Mouse (Mus musculus): Measurements from ENCODE around the gene Cachd1. TPM values are rescaled to one million over a fixed set of nuclear protein-coding genes. Genes with fewer than 3 reads are reported as not detected.

The Cachd1 gene
- polyA plus RNA-seq, 1 experiment from 2014 or later = 6.8 TPM

DNA sequence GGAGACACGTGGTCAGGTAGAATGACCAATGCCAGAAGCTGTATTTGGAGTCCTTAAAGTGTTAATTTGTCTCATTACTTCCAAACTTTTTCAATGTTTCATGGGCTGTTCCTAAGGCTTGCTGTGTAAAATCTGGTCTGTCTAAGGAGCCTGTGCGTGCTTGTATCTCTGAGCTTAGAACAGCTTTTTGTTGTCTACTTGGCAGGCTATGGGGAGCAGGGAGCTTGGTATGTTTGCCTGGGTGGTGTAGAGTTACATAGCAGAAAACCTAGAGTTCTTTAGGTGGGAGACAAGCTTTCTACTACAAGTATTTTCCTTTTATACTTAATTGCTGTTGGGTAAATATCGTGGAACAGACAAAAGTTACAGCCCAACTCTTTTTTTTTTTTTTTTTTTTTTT is 150.1 kb downstream of the Cachd1 start:
- Histone ChIP-seq H3K4me3 (no peak overlapping the region), H3K4me1 (peaks cover 24% of the 10 kb centered on the region; the same call in 1 of the 2 replicates), H3K36me3 (peaks cover 5% of the 10 kb centered on the region; the same call in 1 of the 2 replicates), H3K27me3 (replicated peaks) (no peaks in the 10 kb centered on the region), H3K4me2 (no peak overlapping the region), H3K9me3 (no peaks in the 10 kb centered on the region), H3K27ac (replicated peaks) (no peak overlapping the region), H3K9ac (no peak overlapping the region)
- no peak for ATAC-seq (ENCODE audit: extremely low read depth, insufficient number of reproducible peaks, low FRiP score, low TSS enrichment)
- WGBS = 70% methylated on average over 3 of the region's 3 CpGs

DNA sequence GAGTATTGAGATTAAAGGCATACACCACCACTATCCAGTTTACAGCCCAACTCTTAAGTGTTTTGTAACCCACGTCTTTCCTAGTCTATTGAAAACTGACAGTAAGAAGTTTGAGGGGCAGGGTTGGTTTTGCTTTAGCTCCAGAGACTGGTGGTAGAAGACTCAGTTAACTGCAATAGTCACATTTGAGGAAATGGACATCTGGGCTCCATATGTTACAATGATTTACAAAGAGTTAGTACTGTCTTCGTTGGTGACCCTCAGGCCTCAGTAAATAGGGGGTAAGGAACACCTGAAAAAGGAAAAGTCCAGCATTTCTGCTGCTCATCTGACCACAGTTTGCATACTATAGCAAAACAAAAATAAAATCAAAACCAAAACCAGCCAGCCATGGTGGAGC is 150.6 kb downstream of the Cachd1 start:
- ATAC-seq (ENCODE audit: extremely low read depth, insufficient number of reproducible peaks, low FRiP score, low TSS enrichment) = no peak
- no peak overlapping the region for H3K4me2 ChIP-seq
- 78% methylated on average over 2 of the region's 2 CpGs for WGBS
- peaks cover 5% of the 10 kb centered on the region; the same call in 1 of the 2 replicates for H3K36me3 ChIP-seq
- no peak overlapping the region for H3K27ac ChIP-seq (replicated peaks)
- no peak overlapping the region for H3K4me3 ChIP-seq
- H3K4me1 ChIP-seq = peaks cover 24% of the 10 kb centered on the region; the same call in 1 of the 2 replicates
- no peak overlapping the region for H3K9ac ChIP-seq
- H3K9me3 ChIP-seq = no peaks in the 10 kb centered on the region
- no peaks in the 10 kb centered on the region for H3K27me3 ChIP-seq (replicated peaks)

DNA sequence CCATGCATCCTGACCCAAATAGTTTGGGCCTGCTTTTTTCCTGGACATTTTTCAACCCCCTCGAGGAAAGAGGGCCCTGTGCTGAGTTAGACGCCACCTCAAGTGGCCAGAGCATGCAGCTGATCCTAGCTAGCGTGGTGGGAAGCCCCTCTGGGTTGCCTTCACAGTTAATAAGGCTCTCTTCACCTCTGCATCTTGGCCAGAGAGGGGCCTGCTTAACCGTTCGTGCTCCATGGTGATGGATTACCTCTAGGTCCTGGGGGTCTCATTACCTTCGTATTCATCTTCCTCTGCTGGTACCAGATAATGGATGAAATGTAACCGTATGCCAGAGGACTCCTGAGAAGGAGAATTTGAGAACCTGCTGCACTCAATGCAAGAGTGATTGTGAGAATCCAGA is 167.2 kb downstream of the Cachd1 start:
- H3K4me1 ChIP-seq = peaks cover 9% of the 10 kb centered on the region; the same call in 1 of the 2 replicates
- H3K9ac ChIP-seq = no peak overlapping the region
- H3K27me3 ChIP-seq (replicated peaks) = no peaks in the 10 kb centered on the region
- H3K27ac ChIP-seq (replicated peaks) = no peak overlapping the region
- no peaks in the 10 kb centered on the region for H3K9me3 ChIP-seq
- H3K4me2 ChIP-seq = no peak overlapping the region
- no peak overlapping the region for H3K4me3 ChIP-seq
- H3K36me3 ChIP-seq = peaks cover 5% of the 10 kb centered on the region; the same call in 1 of the 2 replicates
- ATAC-seq (ENCODE audit: extremely low read depth, insufficient number of reproducible peaks, low FRiP score, low TSS enrichment) = no peak
- WGBS = 68% methylated on average over 7 of the region's 7 CpGs

DNA sequence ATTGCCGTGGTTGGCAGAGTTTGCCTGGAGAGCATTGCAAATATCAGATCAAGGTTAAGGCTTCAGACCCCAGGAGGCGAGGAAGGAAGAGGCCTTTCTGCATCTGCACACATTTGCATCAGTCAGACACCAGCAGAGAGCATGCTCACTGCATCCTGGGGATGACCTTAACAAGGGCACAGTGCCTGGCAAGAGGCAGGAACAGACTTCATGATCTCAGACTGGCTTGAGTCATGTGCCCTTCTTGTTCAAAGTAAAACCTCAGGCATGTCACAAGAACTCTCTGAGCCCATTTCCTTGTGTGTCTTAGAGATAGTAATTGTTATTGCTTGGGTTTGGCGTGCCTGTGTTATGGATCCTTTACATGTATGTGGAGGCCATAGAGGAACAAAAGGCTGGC is 167.8 kb downstream of the Cachd1 start:
- 73% methylated on average over 3 of the region's 3 CpGs for whole genome bisulfite sequencing
- H3K4me2 ChIP-seq = no peak overlapping the region

DNA sequence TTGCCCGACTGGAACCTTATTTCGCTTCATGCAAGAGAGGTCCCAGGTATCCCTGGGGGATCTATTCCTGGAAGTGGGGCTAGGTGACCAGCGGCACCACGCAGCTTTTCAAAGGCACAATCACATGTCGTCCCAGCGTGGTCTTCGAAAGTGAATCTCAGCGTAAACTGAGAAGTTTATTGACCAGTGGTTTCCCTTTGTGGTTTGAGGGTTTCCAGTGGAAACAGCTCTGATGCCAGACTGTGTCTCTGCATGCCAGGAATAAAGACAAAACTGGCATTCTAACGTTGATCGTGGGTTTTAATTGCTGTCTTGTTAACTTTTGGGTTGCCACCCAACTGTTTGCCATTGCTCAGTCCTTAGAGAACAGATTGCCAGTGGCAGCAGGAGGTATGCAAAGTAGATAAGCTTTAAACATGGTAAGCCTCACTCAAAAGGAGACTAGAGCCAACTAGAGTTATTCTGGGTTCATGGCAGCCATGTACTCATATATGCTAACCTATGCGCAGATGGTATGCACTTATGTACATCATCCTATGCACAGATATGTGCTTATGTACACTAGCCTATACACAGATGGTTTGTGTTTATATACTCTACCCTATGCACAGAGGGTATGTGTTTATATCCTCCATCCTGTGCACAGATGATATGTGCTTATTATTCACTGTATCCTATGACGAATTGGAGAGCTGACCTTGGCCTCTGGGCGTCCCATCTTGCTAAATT is 168.9 kb downstream of the Cachd1 start:
- no peak for ATAC-seq (ENCODE audit: extremely low read depth, insufficient number of reproducible peaks, low FRiP score, low TSS enrichment)
- WGBS = 77% methylated on average over 13 of the region's 13 CpGs
- H3K9ac ChIP-seq = no peak overlapping the region
- peaks cover 9% of the 10 kb centered on the region for H3K4me1 ChIP-seq
- no peak overlapping the region for H3K4me2 ChIP-seq
- peaks cover 13% of the 10 kb centered on the region for H3K36me3 ChIP-seq
- no peak overlapping the region for H3K4me3 ChIP-seq
- H3K9me3 ChIP-seq = no peaks in the 10 kb centered on the region
- H3K27me3 ChIP-seq (replicated peaks) = no peaks in the 10 kb centered on the region
- no peak overlapping the region for H3K27ac ChIP-seq (replicated peaks)

More for the DNA sequence above, 167.8 kb downstream of the Cachd1 start:
- Histone ChIP-seq H3K9ac (no peak overlapping the region), H3K36me3 (peaks cover 4% of the 10 kb centered on the region), H3K9me3 (no peaks in the 10 kb centered on the region), H3K27me3 (replicated peaks) (no peaks in the 10 kb centered on the region), H3K4me3 (no peak overlapping the region), H3K4me1 (peaks cover 9% of the 10 kb centered on the region; the same call in 1 of the 2 replicates), H3K27ac (replicated peaks) (no peak overlapping the region)
- ATAC-seq (ENCODE audit: extremely low read depth, insufficient number of reproducible peaks, low FRiP score, low TSS enrichment) = no peak

DNA sequence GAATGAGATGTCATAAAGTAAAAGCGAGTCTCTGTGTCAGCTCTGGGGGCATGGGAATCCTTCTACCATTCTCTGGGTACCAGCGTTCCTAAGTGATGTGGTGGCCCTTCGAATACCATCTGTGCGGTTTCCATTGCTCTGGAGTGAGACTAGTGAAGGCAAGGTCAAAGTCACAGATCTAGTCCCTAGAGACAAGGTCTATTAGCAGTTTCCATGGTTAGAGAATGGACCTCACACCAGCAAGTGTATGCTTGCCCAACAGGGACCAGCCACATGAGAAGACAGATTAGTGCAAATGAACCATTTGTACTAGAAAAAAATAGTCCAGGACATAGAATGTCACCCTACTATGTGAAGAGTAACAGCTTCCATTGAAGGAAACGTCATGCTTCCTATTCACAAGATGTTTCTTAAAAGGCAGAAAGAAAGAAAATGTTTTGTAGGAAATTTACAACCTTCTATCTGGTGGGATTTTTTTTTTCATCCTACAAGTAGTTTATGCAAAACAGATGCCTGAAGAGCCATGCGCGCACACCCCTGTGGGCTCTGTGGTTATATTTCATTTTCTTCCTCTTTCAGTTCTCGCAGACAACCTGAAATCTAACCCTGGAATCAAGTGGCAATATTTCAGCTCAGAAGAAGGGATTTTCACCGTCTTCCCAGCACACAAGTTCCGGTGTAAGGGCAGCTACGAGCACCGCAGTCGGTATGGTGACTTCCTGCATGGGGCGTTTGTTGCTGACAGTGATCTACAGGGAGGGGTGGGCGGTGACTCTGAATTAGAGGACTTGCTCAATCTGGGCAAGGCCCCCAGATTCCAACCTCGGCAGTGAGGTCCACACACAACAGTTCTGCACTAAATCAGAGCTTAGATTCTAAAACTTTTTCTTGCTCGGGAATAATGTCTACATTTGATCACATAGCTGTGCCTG is 172.3 kb downstream of the Cachd1 start:
- H3K4me2 ChIP-seq = no peak overlapping the region
- no peak overlapping the region for H3K27ac ChIP-seq (replicated peaks)
- H3K4me1 ChIP-seq = peaks cover 9% of the 10 kb centered on the region
- H3K9me3 ChIP-seq = no peaks in the 10 kb centered on the region
- H3K4me3 ChIP-seq = no peak overlapping the region
- ATAC-seq (ENCODE audit: extremely low read depth, insufficient number of reproducible peaks, low FRiP score, low TSS enrichment) = no peak
- no peaks in the 10 kb centered on the region for H3K27me3 ChIP-seq (replicated peaks)
- H3K9ac ChIP-seq = no peak overlapping the region
- 84% methylated on average over 17 of the region's 17 CpGs for WGBS
- H3K36me3 ChIP-seq = peaks cover 29% of the 10 kb centered on the region

DNA sequence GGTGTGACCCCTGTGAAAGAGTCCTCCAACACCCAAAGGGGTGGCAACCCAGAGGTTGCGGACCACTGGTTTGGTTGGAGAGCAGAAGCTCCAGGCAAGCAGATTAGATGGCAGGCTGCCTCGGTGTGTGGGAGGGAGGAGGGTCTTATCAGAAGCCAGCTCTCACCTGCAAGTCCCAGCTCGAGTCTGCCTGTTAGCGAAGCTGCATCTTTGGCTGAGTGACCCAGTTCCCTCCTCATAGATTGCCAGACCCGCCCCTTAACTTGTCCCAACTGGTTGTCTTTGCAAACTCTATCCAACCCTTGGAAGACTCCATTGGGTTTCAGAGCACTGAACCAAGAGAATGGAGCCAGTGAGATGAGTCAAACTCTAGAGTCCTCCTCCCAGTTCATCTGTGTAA is 173.8 kb downstream of the Cachd1 start:
- Histone ChIP-seq H3K4me3 (no peak overlapping the region), H3K27ac (replicated peaks) (no peak overlapping the region), H3K36me3 (peaks cover 42% of the 10 kb centered on the region), H3K4me1 (peaks cover 3% of the 10 kb centered on the region), H3K9me3 (no peaks in the 10 kb centered on the region), H3K9ac (no peak overlapping the region), H3K27me3 (replicated peaks) (no peaks in the 10 kb centered on the region), H3K4me2 (no peak overlapping the region)
- no peak for ATAC-seq (ENCODE audit: extremely low read depth, insufficient number of reproducible peaks, low FRiP score, low TSS enrichment)
- 54% methylated on average over 5 of the region's 5 CpGs for WGBS

DNA sequence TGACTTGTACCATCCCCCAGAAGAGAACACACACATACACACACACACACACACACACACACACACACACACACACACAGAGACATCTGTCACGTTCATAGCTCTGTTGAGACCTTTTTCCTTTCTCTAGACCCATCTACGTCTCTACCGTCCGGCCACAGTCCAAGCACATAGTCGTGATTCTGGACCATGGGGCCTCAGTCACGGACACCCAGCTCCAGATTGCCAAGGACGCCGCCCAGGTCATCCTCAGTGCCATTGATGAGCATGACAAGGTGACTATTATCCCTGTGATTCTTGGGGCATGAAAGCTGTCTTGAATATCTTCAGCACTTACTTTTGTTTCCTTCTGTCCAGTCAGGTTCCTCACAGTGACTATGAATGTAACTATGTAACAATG is 175.4 kb downstream of the Cachd1 start:
- no peaks in the 10 kb centered on the region for H3K27me3 ChIP-seq (replicated peaks)
- no peak overlapping the region for H3K4me2 ChIP-seq
- no peak overlapping the region for H3K27ac ChIP-seq (replicated peaks)
- peaks cover 44% of the 10 kb centered on the region for H3K36me3 ChIP-seq
- WGBS = 88% methylated on average over 8 of the region's 8 CpGs
- H3K9me3 ChIP-seq = no peaks in the 10 kb centered on the region
- H3K4me1 ChIP-seq = no peaks in the 10 kb centered on the region; the same call in 1 of the 2 replicates
- no peak overlapping the region for H3K4me3 ChIP-seq
- H3K9ac ChIP-seq = no peak overlapping the region
- no peak for ATAC-seq (ENCODE audit: extremely low read depth, insufficient number of reproducible peaks, low FRiP score, low TSS enrichment)

DNA sequence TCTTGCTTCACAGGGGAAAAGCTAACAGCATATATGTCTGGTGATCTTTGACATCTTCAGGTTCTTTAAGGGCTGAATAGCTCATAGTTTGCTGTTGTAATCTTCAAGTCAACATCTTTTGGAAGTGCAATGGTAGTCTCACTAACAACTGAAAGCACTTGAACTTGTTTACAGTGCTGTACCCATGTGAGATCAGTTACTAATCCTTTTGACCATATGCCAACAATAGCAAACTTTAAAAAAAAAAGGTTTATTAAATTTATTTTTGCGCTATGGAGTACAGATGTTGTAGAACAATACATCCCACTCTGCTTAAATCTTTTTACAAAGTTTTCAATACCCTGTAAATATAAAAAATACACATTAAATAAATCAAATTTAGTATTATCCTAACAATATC is 186.9 kb downstream of the Cachd1 start:
- Histone ChIP-seq H3K4me1 (peaks cover 19% of the 10 kb centered on the region), H3K4me3 (no peak overlapping the region), H3K4me2 (no peak overlapping the region), H3K9ac (no peak overlapping the region), H3K9me3 (no peaks in the 10 kb centered on the region), H3K27me3 (replicated peaks) (no peaks in the 10 kb centered on the region), H3K27ac (replicated peaks) (no peak overlapping the region), H3K36me3 (peaks cover 69% of the 10 kb centered on the region)
- WGBS = 88% methylated on average over 1 of the region's 1 CpGs
- no peak for ATAC-seq (ENCODE audit: extremely low read depth, insufficient number of reproducible peaks, low FRiP score, low TSS enrichment)

DNA sequence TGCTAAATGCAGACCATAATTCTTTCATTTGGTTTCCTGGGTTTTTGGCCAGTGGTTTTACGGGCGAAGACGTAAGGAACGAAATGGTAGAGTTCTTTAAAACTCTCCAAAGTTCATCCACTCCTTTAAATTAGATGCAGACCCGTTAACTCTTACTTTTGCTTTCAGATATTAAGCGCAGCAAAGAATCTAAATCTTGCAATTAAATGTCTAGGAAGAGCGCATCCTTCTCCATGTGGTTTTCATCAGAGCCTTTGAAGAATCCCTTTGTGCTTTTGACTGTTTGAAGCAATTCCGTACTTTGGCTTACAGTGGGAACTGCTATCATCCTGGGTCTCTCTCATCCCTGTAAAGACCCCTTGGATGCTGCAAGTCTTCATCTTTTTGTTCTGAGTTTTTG is 187.3 kb downstream of the Cachd1 start:
- Histone ChIP-seq H3K9me3 (no peaks in the 10 kb centered on the region), H3K27ac (replicated peaks) (no peak overlapping the region), H3K27me3 (replicated peaks) (no peaks in the 10 kb centered on the region), H3K4me1 (peaks cover 19% of the 10 kb centered on the region), H3K4me3 (no peak overlapping the region), H3K36me3 (peaks cover 72% of the 10 kb centered on the region), H3K4me2 (no peak overlapping the region), H3K9ac (no peak overlapping the region)
- ATAC-seq (ENCODE audit: extremely low read depth, insufficient number of reproducible peaks, low FRiP score, low TSS enrichment) = no peak
- 93% methylated on average over 8 of the region's 8 CpGs for WGBS

DNA sequence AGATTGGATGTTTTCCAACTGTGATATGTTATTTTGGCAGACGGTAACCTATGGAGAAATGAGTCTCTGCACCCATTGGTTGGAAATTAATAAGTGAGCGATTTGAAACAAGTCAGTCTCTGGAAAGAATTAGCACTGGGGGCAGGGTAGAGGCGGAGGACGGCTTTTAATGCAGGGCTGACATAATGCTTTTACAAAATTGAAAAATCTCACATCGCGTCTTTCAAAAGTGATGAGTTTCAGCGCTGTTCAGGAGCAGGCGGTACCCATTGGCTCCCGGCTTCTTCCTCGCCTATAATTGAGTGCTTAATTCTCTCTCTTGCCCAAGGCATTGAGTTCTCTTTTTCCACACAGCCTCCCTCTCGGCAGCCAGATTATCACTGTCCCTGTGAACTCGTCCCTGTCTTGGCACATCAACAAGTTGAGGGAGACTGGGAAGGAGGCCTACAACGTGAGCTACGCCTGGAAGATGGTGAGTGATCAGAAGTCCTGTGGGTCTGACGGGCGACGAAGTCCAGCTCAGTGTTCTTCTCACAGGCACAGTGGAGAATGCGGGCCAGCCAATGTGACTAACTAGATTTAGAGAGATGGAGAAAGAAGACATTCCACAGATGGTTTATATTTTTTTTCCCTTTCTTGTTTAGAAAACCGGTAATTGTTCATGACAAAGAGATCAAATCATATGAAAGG is 191.4 kb downstream of the Cachd1 start:
- 65% methylated on average over 19 of the region's 19 CpGs for WGBS
- H3K4me2 ChIP-seq = no peak overlapping the region
- no peak for ATAC-seq (ENCODE audit: extremely low read depth, insufficient number of reproducible peaks, low FRiP score, low TSS enrichment)
- no peaks in the 10 kb centered on the region for H3K27me3 ChIP-seq (replicated peaks)
- no peak overlapping the region for H3K9ac ChIP-seq
- H3K36me3 ChIP-seq = peaks cover 65% of the 10 kb centered on the region
- peaks cover 19% of the 10 kb centered on the region for H3K4me1 ChIP-seq
- no peaks in the 10 kb centered on the region for H3K9me3 ChIP-seq
- peak overlapping the region; percentile 42 for H3K27ac ChIP-seq (replicated peaks)
- H3K4me3 ChIP-seq = no peak overlapping the region

Data from heart, embryonic 13.5 days (tissue).